Mouse (Mus musculus): Measurements from ENCODE around the gene Maml3. TPM values are rescaled to one million over a fixed set of nuclear protein-coding genes. Genes with fewer than 3 reads are reported as not detected.

Gene Maml3
- polyA plus RNA-seq, 1 experiment from 2014 or later, result 5.7 TPM

- ATAC-seq, result no peak
- H3K9ac ChIP-seq (ENCODE audit: low read depth, low read length), result no peak overlapping the region
- H3K4me3 ChIP-seq (ENCODE audit: low read depth, low read length), result no peak overlapping the region
- no peak overlapping the region for H3K27ac ChIP-seq (ENCODE audit: low read length)
- no peaks in the 10 kb centered on the region for H3K9me3 ChIP-seq (replicated peaks; ENCODE audit: control insufficient read depth, low read length, poor library complexity, severe bottlenecking)
- no peaks in the 10 kb centered on the region for H3K36me3 ChIP-seq (ENCODE audit: control insufficient read depth, insufficient read depth, low read length)
- no peaks in the 10 kb centered on the region for H3K27me3 ChIP-seq (ENCODE audit: control insufficient read depth, insufficient read depth, low read depth, low read length)
- no peak overlapping the region for H3K4me2 ChIP-seq (ENCODE audit: low read length)
- 88% methylated on average over 6 of the region's 6 CpGs for WGBS
- peaks cover 7% of the 10 kb centered on the region; the same call in 1 of the 2 replicates for H3K4me1 ChIP-seq (ENCODE audit: control insufficient read depth, insufficient read depth, low read length)
Measured at GRCm38 (mm10) chr3:51849462-51849861, 255.4 kb downstream of the Maml3 start.

- no peak overlapping the region for H3K27ac ChIP-seq (ENCODE audit: low read length)
- H3K36me3 ChIP-seq (ENCODE audit: control insufficient read depth, insufficient read depth, low read length), result no peaks in the 10 kb centered on the region
- no peak overlapping the region for H3K9ac ChIP-seq (ENCODE audit: low read depth, low read length)
- no peak overlapping the region for H3K4me3 ChIP-seq (ENCODE audit: low read depth, low read length)
- no peaks in the 10 kb centered on the region for H3K9me3 ChIP-seq (replicated peaks; ENCODE audit: control insufficient read depth, low read length, poor library complexity, severe bottlenecking)
- H3K27me3 ChIP-seq (ENCODE audit: control insufficient read depth, insufficient read depth, low read depth, low read length), result no peaks in the 10 kb centered on the region
- no peak overlapping the region for H3K4me2 ChIP-seq (ENCODE audit: low read length)
- 0 out of 2 replicates have a peak, but pooled peaks cover 3% of the 10 kb centered on the region for H3K4me1 ChIP-seq (ENCODE audit: control insufficient read depth, insufficient read depth, low read length)
- 97% methylated on average over 4 of the region's 4 CpGs for WGBS
- no peak for ATAC-seq
Measured at GRCm38 (mm10) chr3:51847262-51847661, 257.6 kb downstream of the Maml3 start.

- Histone ChIP-seq H3K4me1 (ENCODE audit: control insufficient read depth, insufficient read depth, low read length) (peaks cover 9% of the 10 kb centered on the region; the same call in 1 of the 2 replicates), H3K9ac (ENCODE audit: low read depth, low read length) (no peak overlapping the region), H3K9me3 (replicated peaks; ENCODE audit: control insufficient read depth, low read length, poor library complexity, severe bottlenecking) (no peaks in the 10 kb centered on the region), H3K4me2 (ENCODE audit: low read length) (no peak overlapping the region), H3K4me3 (ENCODE audit: low read depth, low read length) (no peak overlapping the region), H3K27me3 (ENCODE audit: control insufficient read depth, insufficient read depth, low read depth, low read length) (no peaks in the 10 kb centered on the region), H3K36me3 (ENCODE audit: control insufficient read depth, insufficient read depth, low read length) (no peaks in the 10 kb centered on the region), H3K27ac (ENCODE audit: low read length) (no peak overlapping the region)
- no peak for ATAC-seq
- WGBS, result 84% methylated on average over 9 of the region's 9 CpGs
Measured at GRCm38 (mm10) chr3:51844255-51844654, 260.6 kb downstream of the Maml3 start.

- no peaks in the 10 kb centered on the region for H3K27me3 ChIP-seq (ENCODE audit: control insufficient read depth, insufficient read depth, low read depth, low read length)
- ATAC-seq, result 0 out of 2 replicates have a peak, but pooled peaks have one; percentile 44
- H3K4me1 ChIP-seq (ENCODE audit: control insufficient read depth, insufficient read depth, low read length), result peaks cover 9% of the 10 kb centered on the region; the same call in 1 of the 2 replicates
- H3K36me3 ChIP-seq (ENCODE audit: control insufficient read depth, insufficient read depth, low read length), result no peaks in the 10 kb centered on the region
- 75% methylated on average over 12 of the region's 12 CpGs for WGBS
- no peak overlapping the region for H3K9ac ChIP-seq (ENCODE audit: low read depth, low read length)
- H3K4me3 ChIP-seq (ENCODE audit: low read depth, low read length), result no peak overlapping the region
- H3K9me3 ChIP-seq (replicated peaks; ENCODE audit: control insufficient read depth, low read length, poor library complexity, severe bottlenecking), result no peaks in the 10 kb centered on the region
- peak overlapping the region; percentile 29; the same call in 1 of the 2 replicates for H3K27ac ChIP-seq (ENCODE audit: low read length)
- H3K4me2 ChIP-seq (ENCODE audit: low read length), result no peak overlapping the region
Measured at GRCm38 (mm10) chr3:51842140-51842539, 262.7 kb downstream of the Maml3 start.

GRCm38 (mm10) chr3:51841598-51841997 is 263.3 kb downstream of the Maml3 start:
- H3K27ac ChIP-seq (ENCODE audit: low read length), result no peak overlapping the region
- H3K27me3 ChIP-seq (ENCODE audit: control insufficient read depth, insufficient read depth, low read depth, low read length), result no peaks in the 10 kb centered on the region
- H3K9ac ChIP-seq (ENCODE audit: low read depth, low read length), result no peak overlapping the region
- no peaks in the 10 kb centered on the region for H3K9me3 ChIP-seq (replicated peaks; ENCODE audit: control insufficient read depth, low read length, poor library complexity, severe bottlenecking)
- H3K36me3 ChIP-seq (ENCODE audit: control insufficient read depth, insufficient read depth, low read length), result no peaks in the 10 kb centered on the region
- peaks cover 9% of the 10 kb centered on the region; the same call in 1 of the 2 replicates for H3K4me1 ChIP-seq (ENCODE audit: control insufficient read depth, insufficient read depth, low read length)
- 45% methylated on average over 12 of the region's 12 CpGs for WGBS
- no peak for ATAC-seq
- no peak overlapping the region for H3K4me3 ChIP-seq (ENCODE audit: low read depth, low read length)
- H3K4me2 ChIP-seq (ENCODE audit: low read length), result no peak overlapping the region

GRCm38 (mm10) chr3:51841177-51841576 is 263.7 kb downstream of the Maml3 start:
- Histone ChIP-seq H3K4me3 (ENCODE audit: low read depth, low read length) (no peak overlapping the region), H3K9ac (ENCODE audit: low read depth, low read length) (no peak overlapping the region), H3K4me1 (ENCODE audit: control insufficient read depth, insufficient read depth, low read length) (peaks cover 9% of the 10 kb centered on the region; the same call in 1 of the 2 replicates), H3K36me3 (ENCODE audit: control insufficient read depth, insufficient read depth, low read length) (no peaks in the 10 kb centered on the region), H3K27ac (ENCODE audit: low read length) (no peak overlapping the region), H3K4me2 (ENCODE audit: low read length) (no peak overlapping the region), H3K9me3 (replicated peaks; ENCODE audit: control insufficient read depth, low read length, poor library complexity, severe bottlenecking) (no peaks in the 10 kb centered on the region), H3K27me3 (ENCODE audit: control insufficient read depth, insufficient read depth, low read depth, low read length) (no peaks in the 10 kb centered on the region)
- WGBS, result 69% methylated on average over 6 of the region's 6 CpGs
- ATAC-seq, result peak; percentile 57

- 88% methylated on average over 13 of the region's 13 CpGs for WGBS
- no peak overlapping the region for H3K4me2 ChIP-seq (ENCODE audit: low read length)
- no peak overlapping the region for H3K27ac ChIP-seq (ENCODE audit: low read length)
- peaks cover 9% of the 10 kb centered on the region; the same call in 1 of the 2 replicates for H3K4me1 ChIP-seq (ENCODE audit: control insufficient read depth, insufficient read depth, low read length)
- no peaks in the 10 kb centered on the region for H3K9me3 ChIP-seq (replicated peaks; ENCODE audit: control insufficient read depth, low read length, poor library complexity, severe bottlenecking)
- H3K27me3 ChIP-seq (ENCODE audit: control insufficient read depth, insufficient read depth, low read depth, low read length), result no peaks in the 10 kb centered on the region
- H3K9ac ChIP-seq (ENCODE audit: low read depth, low read length), result no peak overlapping the region
- no peaks in the 10 kb centered on the region for H3K36me3 ChIP-seq (ENCODE audit: control insufficient read depth, insufficient read depth, low read length)
- no peak overlapping the region for H3K4me3 ChIP-seq (ENCODE audit: low read depth, low read length)
- ATAC-seq, result no peak
Measured at GRCm38 (mm10) chr3:51840095-51840805, 264.6 kb downstream of the Maml3 start.

GRCm38 (mm10) chr3:51839353-51839715 is 265.5 kb downstream of the Maml3 start:
- H3K27me3 ChIP-seq (ENCODE audit: control insufficient read depth, insufficient read depth, low read depth, low read length), result no peaks in the 10 kb centered on the region
- H3K27ac ChIP-seq (ENCODE audit: low read length), result no peak overlapping the region
- 78% methylated on average over 5 of the region's 5 CpGs for WGBS
- H3K4me1 ChIP-seq (ENCODE audit: control insufficient read depth, insufficient read depth, low read length), result peaks cover 9% of the 10 kb centered on the region; the same call in 1 of the 2 replicates
- no peaks in the 10 kb centered on the region for H3K36me3 ChIP-seq (ENCODE audit: control insufficient read depth, insufficient read depth, low read length)
- H3K9ac ChIP-seq (ENCODE audit: low read depth, low read length), result no peak overlapping the region
- H3K4me2 ChIP-seq (ENCODE audit: low read length), result no peak overlapping the region
- no peak overlapping the region for H3K4me3 ChIP-seq (ENCODE audit: low read depth, low read length)
- ATAC-seq, result no peak
- H3K9me3 ChIP-seq (replicated peaks; ENCODE audit: control insufficient read depth, low read length, poor library complexity, severe bottlenecking), result no peaks in the 10 kb centered on the region

GRCm38 (mm10) chr3:51838696-51839352 is 266.1 kb downstream of the Maml3 start:
- 0 out of 2 replicates have a peak overlapping the region, but pooled peaks have one; percentile 4 for H3K27ac ChIP-seq (ENCODE audit: low read length)
- WGBS, result 68% methylated on average over 5 of the region's 5 CpGs

More at GRCm38 (mm10) chr3:51838696-51839352, 266.1 kb downstream of the Maml3 start:
- H3K9me3 ChIP-seq (replicated peaks; ENCODE audit: control insufficient read depth, low read length, poor library complexity, severe bottlenecking), result no peaks in the 10 kb centered on the region
- no peaks in the 10 kb centered on the region for H3K36me3 ChIP-seq (ENCODE audit: control insufficient read depth, insufficient read depth, low read length)
- no peak for ATAC-seq
- no peak overlapping the region for H3K9ac ChIP-seq (ENCODE audit: low read depth, low read length)
- H3K4me2 ChIP-seq (ENCODE audit: low read length), result no peak overlapping the region
- peaks cover 9% of the 10 kb centered on the region; the same call in 1 of the 2 replicates for H3K4me1 ChIP-seq (ENCODE audit: control insufficient read depth, insufficient read depth, low read length)
- H3K4me3 ChIP-seq (ENCODE audit: low read depth, low read length), result no peak overlapping the region
- H3K27me3 ChIP-seq (ENCODE audit: control insufficient read depth, insufficient read depth, low read depth, low read length), result no peaks in the 10 kb centered on the region
